Mouse (Mus musculus): ENCODE measurements around the gene Dgkg. TPM values are rescaled to one million over a fixed set of nuclear protein-coding genes. Genes with fewer than 3 reads are reported as not detected.

The Dgkg gene
- polyA plus RNA-seq, 1 experiment = not detected

DNA sequence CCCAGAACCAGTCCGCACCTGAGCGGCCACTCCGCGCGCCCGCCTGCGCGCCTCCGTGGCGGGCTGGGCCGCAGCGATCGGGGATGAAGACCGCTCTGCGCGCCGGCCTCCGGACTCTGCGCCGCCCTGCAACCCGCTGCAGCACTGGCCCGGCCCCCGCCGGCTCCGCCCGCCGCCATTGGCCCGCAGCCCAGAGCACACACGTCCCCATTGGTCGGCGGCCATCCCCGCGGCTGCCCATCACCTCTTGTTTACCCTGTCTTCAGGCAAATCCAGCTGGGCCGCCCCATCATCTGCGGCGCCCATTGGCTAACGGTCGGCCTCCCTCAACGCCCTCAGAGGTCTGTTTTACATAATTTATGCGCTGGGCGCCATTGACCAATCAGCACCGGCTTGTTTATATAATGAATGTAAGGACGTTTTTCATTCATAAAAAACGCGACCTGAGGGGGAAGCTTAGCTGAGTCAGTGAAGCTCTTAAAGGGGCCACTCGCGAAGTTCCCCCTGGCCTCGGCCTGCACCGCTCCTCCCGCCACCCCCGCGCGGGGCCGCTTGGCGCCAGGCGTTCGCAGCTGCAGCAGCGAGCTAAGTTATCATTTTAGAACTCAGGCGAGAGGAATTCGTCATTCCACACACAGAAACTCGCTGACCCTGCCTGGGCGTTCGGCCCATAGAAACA is 217.4 kb downstream of the Dgkg start, which contains the start of gene Etv5:
Gene Etv5 (minus strand): TSS at position 221 of the 679 bp plus-strand sequence.
- Histone ChIP-seq H3K4me1 (ENCODE audit: control insufficient read depth, insufficient read depth, low read length) (peaks cover 15% of the 10 kb centered on the region), H3K4me3 (ENCODE audit: insufficient read depth, low read depth, low read length) (peak within 1 kb of the TSS; percentile 99), H3K27ac (ENCODE audit: insufficient read depth, low read depth, low read length) (peak within 1 kb of the TSS; percentile 80)
- whole genome bisulfite sequencing = under 1% methylated on average over 63 of the region's 63 CpGs
- TF ChIP-seq CTCF (IDR thresholded peaks at IDR 0.05; ENCODE audit: insufficient read depth, low read depth, low read length) = no peak
- TF ChIP-seq POLR2A (IDR thresholded peaks at IDR 0.05; ENCODE audit: insufficient read depth, low read depth, low read length) = peak; percentile 82

DNA sequence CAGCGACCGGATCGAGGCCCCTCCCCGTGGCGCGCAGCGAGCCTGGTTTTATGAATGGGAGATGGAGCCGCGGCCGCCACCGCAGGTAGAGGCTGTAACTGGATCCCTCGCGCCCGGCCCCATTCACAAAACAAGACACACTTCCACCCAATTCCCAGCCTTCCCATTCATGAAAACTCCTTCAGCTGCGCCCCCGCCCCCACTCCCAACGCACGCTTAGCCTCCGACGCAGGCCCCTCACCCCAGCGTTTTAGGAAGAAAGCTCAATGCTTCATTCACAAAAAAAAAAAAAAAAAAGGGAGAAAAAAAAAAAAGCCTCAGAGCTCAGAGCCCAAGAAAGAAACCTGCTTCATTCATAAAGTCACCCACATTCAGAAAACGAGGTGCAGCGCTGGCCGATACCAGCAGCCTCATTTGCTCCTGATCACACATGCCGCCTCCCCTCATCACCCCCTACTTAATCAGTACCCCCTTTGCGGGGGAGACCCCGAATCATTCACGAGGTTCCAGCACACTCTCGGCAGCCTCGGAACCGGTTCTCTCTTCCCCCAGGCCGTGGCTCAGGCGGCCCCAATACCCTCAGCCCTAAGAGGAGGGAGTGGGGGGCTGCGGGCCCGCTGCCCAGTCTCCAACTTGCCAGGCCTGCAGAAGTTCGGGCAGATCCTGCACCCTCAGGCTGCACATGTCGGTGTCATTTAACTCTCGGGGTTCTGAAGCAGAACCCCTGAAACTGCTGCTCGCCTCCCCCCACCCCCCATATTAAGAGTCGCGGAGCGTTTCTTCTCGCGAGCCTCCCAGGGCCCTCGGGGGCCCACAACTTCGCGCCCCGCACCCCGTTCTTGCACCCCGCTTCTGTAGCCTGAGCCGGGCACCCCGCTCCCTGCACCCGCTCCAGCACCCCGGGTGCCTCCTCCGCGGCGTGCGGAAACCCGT is 218.3 kb downstream of the Dgkg start:
- H3K27ac ChIP-seq (ENCODE audit: insufficient read depth, low read depth, low read length) = peak overlapping the region; percentile 80; the same call in 1 of the 2 replicates
- peak overlapping the region; percentile 99 for H3K4me3 ChIP-seq (ENCODE audit: insufficient read depth, low read depth, low read length)
- peaks cover 20% of the 10 kb centered on the region for H3K4me1 ChIP-seq (ENCODE audit: control insufficient read depth, insufficient read depth, low read length)
- under 1% methylated on average over 59 of the region's 59 CpGs for WGBS
- TF ChIP-seq CTCF (IDR thresholded peaks at IDR 0.05; ENCODE audit: insufficient read depth, low read depth, low read length) (no peak), POLR2A (IDR thresholded peaks at IDR 0.05; ENCODE audit: insufficient read depth, low read depth, low read length) (no peak)

DNA sequence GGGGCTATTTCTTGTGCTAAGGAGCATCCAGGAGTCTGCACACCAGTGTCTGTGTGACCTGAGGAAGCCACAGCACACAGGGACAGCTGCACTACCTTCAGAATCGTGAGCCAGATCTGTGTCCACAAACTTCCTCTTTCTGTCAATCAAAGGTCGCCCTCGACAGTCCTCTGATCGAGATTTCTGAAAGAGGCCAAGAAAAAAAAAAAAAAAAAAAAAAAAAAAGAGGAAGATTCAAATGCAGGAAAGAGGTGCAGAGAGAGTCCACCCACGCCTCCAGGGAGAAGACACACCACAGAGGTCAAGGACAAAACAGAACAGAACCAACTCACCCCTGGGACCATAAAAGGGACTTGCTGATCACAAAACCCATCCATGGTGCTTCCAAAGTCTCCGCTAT is 220.9 kb downstream of the Dgkg start:
- no peak for TF ChIP-seq POLR2A (IDR thresholded peaks at IDR 0.05; ENCODE audit: insufficient read depth, low read depth, low read length)
- no peak for TF ChIP-seq CTCF (IDR thresholded peaks at IDR 0.05; ENCODE audit: insufficient read depth, low read depth, low read length)
- 66% methylated on average over 6 of the region's 6 CpGs for WGBS

DNA sequence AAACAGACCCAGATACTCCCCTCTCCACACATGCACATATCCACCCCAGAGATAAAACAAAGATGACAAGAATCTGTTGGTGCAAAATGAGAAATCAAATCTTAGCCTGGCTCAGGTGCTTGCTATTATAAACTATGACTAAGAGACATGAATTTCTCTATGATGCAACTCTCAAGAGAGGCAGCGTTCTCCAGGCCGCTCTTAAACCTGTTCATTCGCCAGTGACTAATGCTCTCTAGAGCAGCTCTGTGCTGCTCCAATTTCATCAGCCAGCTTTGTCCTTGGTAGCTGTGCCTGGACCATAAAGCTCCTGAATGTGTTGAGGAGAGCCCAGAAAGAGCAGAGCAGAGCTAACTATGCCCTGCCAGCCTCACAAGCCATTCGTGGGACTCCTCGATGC is 222.5 kb downstream of the Dgkg start:
- H3K4me3 ChIP-seq (ENCODE audit: insufficient read depth, low read depth, low read length) = no peak overlapping the region
- no peak for TF ChIP-seq CTCF (IDR thresholded peaks at IDR 0.05; ENCODE audit: insufficient read depth, low read depth, low read length)
- TF ChIP-seq POLR2A (IDR thresholded peaks at IDR 0.05; ENCODE audit: insufficient read depth, low read depth, low read length) = no peak
- peaks cover 22% of the 10 kb centered on the region for H3K4me1 ChIP-seq (ENCODE audit: control insufficient read depth, insufficient read depth, low read length)
- H3K27ac ChIP-seq (ENCODE audit: insufficient read depth, low read depth, low read length) = 0 out of 2 replicates have a peak overlapping the region, but pooled peaks have one; percentile 30
- 43% methylated on average over 5 of the region's 5 CpGs for WGBS

More for the DNA sequence above, 220.9 kb downstream of the Dgkg start:
- H3K4me3 ChIP-seq (ENCODE audit: insufficient read depth, low read depth, low read length) = no peak overlapping the region
- H3K4me1 ChIP-seq (ENCODE audit: control insufficient read depth, insufficient read depth, low read length) = peaks cover 27% of the 10 kb centered on the region
- H3K27ac ChIP-seq (ENCODE audit: insufficient read depth, low read depth, low read length) = no peak overlapping the region

DNA sequence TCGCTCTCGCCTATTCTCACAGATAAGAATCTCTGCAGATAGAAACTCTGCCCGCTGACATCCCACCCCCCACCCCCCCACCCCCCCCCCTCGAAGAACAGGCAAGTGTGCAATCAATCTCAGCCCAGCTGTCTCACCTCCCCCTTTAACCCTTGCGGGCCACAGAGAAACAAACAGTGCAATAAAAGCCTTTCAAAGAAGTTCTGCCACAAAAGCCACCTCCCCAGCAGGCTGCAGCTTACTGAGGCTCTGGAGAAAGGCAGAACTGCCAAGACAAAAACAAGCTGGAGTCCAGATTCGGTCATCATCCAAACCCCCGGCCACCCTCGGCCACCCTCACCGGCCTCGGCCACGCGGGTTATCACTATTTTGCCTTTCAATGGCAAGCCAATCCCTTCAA is 223.1 kb downstream of the Dgkg start:
- Histone ChIP-seq H3K4me3 (ENCODE audit: insufficient read depth, low read depth, low read length) (no peak overlapping the region), H3K4me1 (ENCODE audit: control insufficient read depth, insufficient read depth, low read length) (peaks cover 28% of the 10 kb centered on the region), H3K27ac (ENCODE audit: insufficient read depth, low read depth, low read length) (no peak overlapping the region)
- WGBS = 36% methylated on average over 12 of the region's 12 CpGs
- TF ChIP-seq CTCF (IDR thresholded peaks at IDR 0.05; ENCODE audit: insufficient read depth, low read depth, low read length) = no peak
- TF ChIP-seq POLR2A (IDR thresholded peaks at IDR 0.05; ENCODE audit: insufficient read depth, low read depth, low read length) = no peak

DNA sequence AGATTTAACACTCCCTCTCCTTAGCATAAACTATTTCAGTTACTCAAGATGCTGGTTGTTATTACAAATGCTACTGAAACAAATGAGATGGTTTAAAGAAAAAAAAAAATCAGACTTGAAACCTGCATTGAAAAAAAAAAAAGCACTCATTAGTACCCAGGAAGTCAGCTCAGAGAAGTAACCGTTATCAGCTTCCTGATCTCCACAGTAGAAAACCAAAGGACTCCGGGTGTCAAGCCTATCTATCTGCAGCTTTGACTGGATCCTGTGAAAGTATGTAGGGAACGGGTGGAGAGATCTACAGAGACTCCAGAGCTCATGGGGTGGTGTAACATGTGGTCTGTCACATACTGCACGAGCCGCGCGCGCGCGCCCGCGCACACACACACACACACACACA is 225.2 kb downstream of the Dgkg start:
- 90% methylated on average over 12 of the region's 12 CpGs for WGBS

DNA sequence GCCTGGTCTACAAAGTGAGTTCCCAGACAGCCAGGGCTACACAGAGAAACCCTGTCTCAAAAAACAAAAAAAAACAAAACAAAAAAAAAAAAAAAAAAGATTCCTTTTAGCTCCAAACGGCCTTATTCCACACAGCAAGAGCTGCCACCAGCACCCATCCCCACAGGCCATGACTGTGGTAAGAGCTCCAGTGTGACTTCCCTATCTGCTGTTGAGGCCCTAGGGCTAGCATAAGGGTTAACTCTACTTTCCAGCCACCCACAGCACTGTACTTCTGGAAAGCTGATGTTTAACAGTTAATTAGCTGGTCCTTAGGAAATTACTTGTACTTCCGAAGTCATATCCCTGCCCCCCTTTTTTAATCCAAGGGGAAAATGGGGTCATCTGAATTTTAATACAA is 225.7 kb downstream of the Dgkg start:
- H3K4me1 ChIP-seq (ENCODE audit: control insufficient read depth, insufficient read depth, low read length) = peaks cover 29% of the 10 kb centered on the region
- TF ChIP-seq CTCF (IDR thresholded peaks at IDR 0.05; ENCODE audit: insufficient read depth, low read depth, low read length) (no peak), POLR2A (IDR thresholded peaks at IDR 0.05; ENCODE audit: insufficient read depth, low read depth, low read length) (no peak)
- H3K27ac ChIP-seq (ENCODE audit: insufficient read depth, low read depth, low read length) = no peak overlapping the region
- H3K4me3 ChIP-seq (ENCODE audit: insufficient read depth, low read depth, low read length) = no peak overlapping the region
- 62% methylated on average over 2 of the region's 2 CpGs for WGBS

More for the DNA sequence above, 225.2 kb downstream of the Dgkg start:
- no peak for TF ChIP-seq CTCF (IDR thresholded peaks at IDR 0.05; ENCODE audit: insufficient read depth, low read depth, low read length)
- no peak for TF ChIP-seq POLR2A (IDR thresholded peaks at IDR 0.05; ENCODE audit: insufficient read depth, low read depth, low read length)
- no peak overlapping the region for H3K27ac ChIP-seq (ENCODE audit: insufficient read depth, low read depth, low read length)
- H3K4me3 ChIP-seq (ENCODE audit: insufficient read depth, low read depth, low read length) = no peak overlapping the region
- peaks cover 29% of the 10 kb centered on the region for H3K4me1 ChIP-seq (ENCODE audit: control insufficient read depth, insufficient read depth, low read length)

GRCm38 (mm10) chr16:22430211-22430951 is 226.6 kb downstream of the Dgkg start:
- peaks cover 26% of the 10 kb centered on the region for H3K4me1 ChIP-seq (ENCODE audit: control insufficient read depth, insufficient read depth, low read length)
- WGBS = 56% methylated on average over 16 of the region's 16 CpGs
- TF ChIP-seq POLR2A (IDR thresholded peaks at IDR 0.05; ENCODE audit: insufficient read depth, low read depth, low read length) = no peak
- no peak for TF ChIP-seq CTCF (IDR thresholded peaks at IDR 0.05; ENCODE audit: insufficient read depth, low read depth, low read length)
- H3K27ac ChIP-seq (ENCODE audit: insufficient read depth, low read depth, low read length) = no peak overlapping the region
- no peak overlapping the region for H3K4me3 ChIP-seq (ENCODE audit: insufficient read depth, low read depth, low read length)

All from olfactory bulb, adult 2 months (tissue).